Mouse (Mus musculus) stomach, postnatal 0 days (tissue): Measurements from ENCODE around the gene Pigs. TPM values are rescaled to one million over a fixed set of nuclear protein-coding genes. Genes with fewer than 3 reads are reported as not detected.

Experiments used
- ATAC-seq: fragments of 200-750 bp; cut with Nextera tagmentation; 2 replicates; pipeline ENCODE4 v1.8.0; 2017; ENCODE audit not compliant: low FRiP score, low TSS enrichment
- DNase-seq: peaks from one replicate; pipeline ENCODE4 v3.0.0-alpha.2; 2016; ENCODE audit warnings: low spot score
- H3K27ac ChIP-seq: fragments of 300-500 bp; sonication (generic); replicated peaks from 2 replicates; pipeline ENCODE4 v1.5.1; 2014; ENCODE audit warnings: mild to moderate bottlenecking, control low read depth
- H3K27me3 ChIP-seq: fragments of 300-500 bp; sonication (generic); 2 replicates; pipeline ENCODE4 v1.6.1; 2014; ENCODE audit warnings: low read length; ENCODE audit not compliant: control insufficient read depth, insufficient read depth
- H3K36me3 ChIP-seq: fragments of 300-500 bp; sonication (generic); 2 replicates; pipeline ENCODE4 v1.6.1; 2014; ENCODE audit warnings: low read length, mixed read lengths; ENCODE audit not compliant: control insufficient read depth, insufficient read depth
- H3K4me1 ChIP-seq: fragments of 300-500 bp; sonication (generic); replicated peaks from 2 replicates; pipeline ENCODE4 v1.6.1; 2014; ENCODE audit warnings: antibody characterized with exemption; ENCODE audit not compliant: control insufficient read depth, insufficient read depth
- H3K4me2 ChIP-seq: fragments of 300-500 bp; sonication (generic); replicated peaks from 2 replicates; pipeline ENCODE4 v1.6.1; 2014; ENCODE audit warnings: low read depth, mild to moderate bottlenecking, control low read depth, moderate library complexity
- H3K4me3 ChIP-seq: fragments of 300-500 bp; sonication (generic); 2 replicates; pipeline ENCODE4 v1.5.1; 2014; ENCODE audit warnings: low read depth, low read length, control low read depth
- H3K9ac ChIP-seq: fragments of 300-500 bp; sonication (generic); 2 replicates; pipeline ENCODE4 v1.6.1; 2014; ENCODE audit warnings: mild to moderate bottlenecking, low read length, control low read depth, mixed read lengths
- H3K9me3 ChIP-seq: fragments of 300-500 bp; sonication (generic); 2 replicates; pipeline ENCODE4 v1.6.1; 2016; ENCODE audit warnings: low read length; ENCODE audit not compliant: control insufficient read depth
- CTCF ChIP-seq: IDR thresholded peaks from 2 replicates; pipeline ENCODE4 v1.5.1; 2016; ENCODE audit warnings: antibody characterized with exemption, low read depth, mild to moderate bottlenecking, moderate library complexity
- EP300 ChIP-seq: optimal IDR thresholded peaks from 2 replicates; pipeline ENCODE3; 2016; ENCODE audit warnings: antibody characterized with exemption
- WGBS: fragments of 180-500 bp; shearing (Covaris S2); extraction: QIAGEN DNeasy Blood & Tissue Kit; methylation state at CpG from one replicate; pipeline ENCODE4 v1.1.7; 2014; 5-methylcytosine and 5-hydroxymethylcytosine counted together
- polyA plus RNA-seq: library from polyadenylated mRNA; unstranded; fragments of >200 nt; fragmentation: Nextera tagmentation; extraction: Ambion mirVana; gene quantifications from 2 replicates; pipeline ENCODE4 v1.2.1, GENCODE M21; 2015

Gene Pigs
- polyA plus RNA-seq, 1 experiment from 2014 or later, result 36.2 TPM

DNA sequence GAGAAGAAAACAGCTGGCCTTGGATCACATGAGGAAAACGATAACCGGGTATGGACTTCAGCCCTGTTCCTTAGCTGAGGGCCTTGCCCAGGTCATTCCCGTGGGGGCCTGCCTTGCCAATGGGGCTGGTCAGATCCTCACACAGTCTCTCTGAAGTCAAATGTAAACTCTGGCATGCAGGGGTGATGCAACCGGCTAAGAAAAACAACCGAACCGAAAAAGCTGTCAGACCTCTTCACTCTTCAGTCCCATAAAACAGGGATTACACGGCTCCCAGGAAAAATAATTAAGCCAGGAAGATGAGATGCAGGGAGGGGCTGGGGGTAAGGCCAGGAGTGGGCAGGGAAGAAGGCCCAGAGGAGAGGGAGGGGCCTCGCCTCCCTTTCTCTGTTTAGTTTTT lies 35.9 kb downstream of the Pigs start:
- Histone ChIP-seq H3K27ac (no peak overlapping the region), H3K27me3 (no peaks in the 10 kb centered on the region), H3K9me3 (no peaks in the 10 kb centered on the region), H3K36me3 (no peaks in the 10 kb centered on the region), H3K9ac (no peak overlapping the region), H3K4me2 (no peak overlapping the region), H3K4me1 (no peaks in the 10 kb centered on the region), H3K4me3 (no peak overlapping the region)
- DNase-seq (no peak), ATAC-seq (no peak)
- TF ChIP-seq EP300 (no peak), CTCF (no peak)
- WGBS, result 26% methylated on average over 8 of the region's 8 CpGs

DNA sequence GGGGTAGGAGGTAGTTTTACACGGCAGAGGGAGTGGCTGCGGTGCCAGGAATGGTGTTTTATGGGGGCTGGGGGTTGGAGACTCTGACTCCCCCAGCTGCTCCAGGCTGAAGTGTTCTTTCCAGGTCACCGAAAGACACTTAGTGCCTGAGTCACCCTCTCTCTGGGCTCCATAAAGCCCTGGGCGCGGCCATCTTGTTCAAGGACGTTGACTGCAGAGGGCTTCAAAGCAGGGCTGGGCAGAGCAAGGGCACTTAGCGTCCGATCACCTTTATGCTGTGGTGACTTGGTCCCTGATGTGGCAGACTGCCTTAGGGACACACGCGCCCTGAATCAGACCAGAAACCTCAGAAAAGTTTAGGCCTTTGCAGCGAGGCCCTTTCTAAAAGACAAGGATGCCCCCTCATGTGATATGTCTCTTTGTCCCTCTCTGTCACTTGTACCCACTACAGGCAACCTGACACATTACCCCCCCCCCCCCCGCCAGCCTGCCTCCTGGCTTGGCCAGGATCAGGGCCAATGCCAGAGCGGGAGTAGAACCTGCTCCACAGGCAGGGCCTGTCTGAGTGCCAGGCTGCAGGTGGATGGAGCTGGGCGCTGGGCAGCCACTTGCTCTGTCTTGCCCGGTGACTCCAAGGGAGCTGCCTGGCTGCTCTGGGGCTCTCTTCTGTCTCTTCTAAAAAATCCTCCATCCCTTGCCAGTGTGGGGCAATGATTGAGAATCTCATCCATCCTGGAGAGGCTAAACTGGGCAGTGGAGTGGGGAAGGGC lies 39.4 kb downstream of the Pigs start:
- Histone ChIP-seq H3K27me3 (no peaks in the 10 kb centered on the region), H3K9ac (no peak overlapping the region), H3K27ac (no peak overlapping the region), H3K9me3 (no peaks in the 10 kb centered on the region), H3K4me2 (no peak overlapping the region), H3K4me1 (no peaks in the 10 kb centered on the region; the same call in 1 of the 2 replicates), H3K36me3 (no peaks in the 10 kb centered on the region), H3K4me3 (no peak overlapping the region)
- WGBS, result 75% methylated on average over 15 of the region's 15 CpGs
- DNase-seq (no peak), ATAC-seq (no peak)
- TF ChIP-seq CTCF, result no peak
- TF ChIP-seq EP300, result no peak

DNA sequence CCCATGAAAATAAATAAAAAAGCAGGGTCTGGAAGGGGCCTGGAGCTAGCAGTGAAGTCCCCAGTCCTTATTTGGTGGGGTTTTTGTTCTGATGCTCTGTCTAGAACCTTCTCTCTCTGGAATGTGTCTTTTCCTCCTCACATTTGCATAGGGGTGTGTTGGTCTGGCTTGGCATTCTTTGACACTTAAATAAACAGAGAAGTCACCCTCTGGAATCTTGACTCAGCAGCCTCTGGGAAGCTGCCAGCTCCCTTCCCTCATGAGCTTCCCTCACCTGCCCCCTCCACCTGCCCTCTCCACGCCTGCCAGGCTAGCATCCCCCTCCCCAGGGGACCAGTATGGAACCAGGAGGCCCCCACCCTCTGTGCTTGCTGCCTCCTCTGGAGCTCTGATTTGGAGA lies 42.2 kb downstream of the Pigs start:
- Histone ChIP-seq H3K27me3 (no peaks in the 10 kb centered on the region), H3K36me3 (no peaks in the 10 kb centered on the region), H3K27ac (peak overlapping the region; percentile 24; the same call in 1 of the 2 replicates), H3K9me3 (no peaks in the 10 kb centered on the region), H3K4me1 (no peaks in the 10 kb centered on the region; the same call in 1 of the 2 replicates), H3K4me2 (no peak overlapping the region), H3K9ac (no peak overlapping the region), H3K4me3 (no peak overlapping the region)
- DNase-seq, result peak; percentile 62
- TF ChIP-seq EP300 (no peak), CTCF (no peak)
- ATAC-seq, result peak; percentile 58
- 36% methylated on average over 1 of the region's 1 CpGs for WGBS

DNA sequence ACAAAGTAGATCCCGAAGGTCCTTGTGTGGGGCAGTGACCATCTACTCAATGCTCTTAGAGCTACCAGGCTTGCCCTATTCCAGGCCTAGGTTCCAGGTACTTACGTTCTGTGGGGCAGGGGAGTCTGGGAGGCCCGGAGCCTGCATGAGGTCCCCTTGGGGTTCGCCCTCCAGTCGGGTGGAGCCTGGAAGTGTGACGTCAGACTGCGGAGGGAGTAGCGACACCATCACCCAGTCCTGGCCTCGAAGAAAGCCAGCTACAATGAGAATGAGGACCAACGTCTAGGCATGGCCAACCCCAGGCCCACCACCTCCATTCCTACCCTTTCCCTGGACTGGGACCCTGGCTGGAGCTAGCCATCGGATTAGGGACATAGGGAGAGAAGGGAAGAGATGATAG lies 43.5 kb downstream of the Pigs start:
- DNase-seq (no peak), ATAC-seq (no peak)
- no peaks in the 10 kb centered on the region; the same call in 1 of the 2 replicates for H3K4me1 ChIP-seq
- TF ChIP-seq EP300 (no peak), CTCF (no peak)
- 93% methylated on average over 11 of the region's 11 CpGs for WGBS
- no peak overlapping the region for H3K27ac ChIP-seq
- no peaks in the 10 kb centered on the region for H3K36me3 ChIP-seq
- H3K27me3 ChIP-seq, result no peaks in the 10 kb centered on the region
- H3K4me3 ChIP-seq, result no peak overlapping the region
- no peaks in the 10 kb centered on the region for H3K9me3 ChIP-seq
- H3K9ac ChIP-seq, result no peak overlapping the region
- H3K4me2 ChIP-seq, result no peak overlapping the region

DNA sequence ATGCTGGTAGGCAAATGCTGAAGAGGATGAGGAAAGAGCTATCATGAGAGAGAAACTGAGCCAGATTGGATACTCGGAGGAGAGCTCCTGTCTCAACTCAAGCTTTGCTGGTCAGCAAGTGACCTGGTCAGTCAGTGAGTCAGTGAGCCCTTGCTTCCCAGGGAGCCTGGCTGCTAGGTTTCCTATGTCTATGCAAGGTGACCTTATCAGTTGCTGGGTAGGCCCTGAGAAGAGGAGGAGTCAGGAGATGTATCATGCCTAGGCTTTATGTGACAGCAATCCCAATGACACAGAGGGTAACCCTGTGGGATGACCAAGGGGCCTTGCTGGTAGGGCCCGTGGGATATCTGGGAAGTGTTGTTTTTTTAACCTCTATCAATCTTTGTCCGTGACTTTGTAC lies 44.0 kb downstream of the Pigs start:
- no peaks in the 10 kb centered on the region; the same call in 1 of the 2 replicates for H3K4me1 ChIP-seq
- TF ChIP-seq CTCF, result no peak
- no peak for TF ChIP-seq EP300
- H3K36me3 ChIP-seq, result no peaks in the 10 kb centered on the region
- no peak for DNase-seq
- WGBS, result 77% methylated on average over 3 of the region's 3 CpGs
- no peak for ATAC-seq
- no peaks in the 10 kb centered on the region for H3K27me3 ChIP-seq
- H3K9me3 ChIP-seq, result no peaks in the 10 kb centered on the region
- no peak overlapping the region for H3K4me3 ChIP-seq
- no peak overlapping the region for H3K27ac ChIP-seq
- H3K9ac ChIP-seq, result no peak overlapping the region
- H3K4me2 ChIP-seq, result no peak overlapping the region

DNA sequence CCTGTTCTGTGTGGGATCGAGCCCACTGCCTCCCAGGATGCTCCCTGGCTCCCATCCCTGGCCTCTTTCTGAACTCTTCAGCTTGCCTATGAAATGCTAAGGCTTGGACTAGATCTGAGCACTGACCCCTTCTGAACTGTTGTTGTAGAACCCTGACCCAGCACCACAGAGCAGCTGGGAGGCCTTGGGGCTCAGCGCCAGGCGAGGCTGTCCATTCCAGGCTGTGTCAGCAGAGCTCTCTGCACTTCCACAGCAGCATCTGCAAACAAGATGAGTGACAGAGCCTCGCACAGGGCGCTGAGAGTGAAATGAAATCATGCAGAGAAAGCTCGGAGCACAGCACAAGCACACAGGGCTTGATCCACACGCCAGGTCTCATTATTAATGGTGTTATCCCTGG lies 44.4 kb downstream of the Pigs start:
- H3K9ac ChIP-seq, result no peak overlapping the region
- H3K4me3 ChIP-seq, result no peak overlapping the region
- no peak for DNase-seq
- TF ChIP-seq CTCF, result no peak
- TF ChIP-seq EP300, result no peak
- no peak overlapping the region for H3K27ac ChIP-seq
- no peak for ATAC-seq
- no peaks in the 10 kb centered on the region for H3K9me3 ChIP-seq
- H3K36me3 ChIP-seq, result no peaks in the 10 kb centered on the region
- WGBS, result 51% methylated on average over 7 of the region's 7 CpGs
- no peaks in the 10 kb centered on the region; the same call in 1 of the 2 replicates for H3K4me1 ChIP-seq
- no peaks in the 10 kb centered on the region for H3K27me3 ChIP-seq
- H3K4me2 ChIP-seq, result no peak overlapping the region
